Mouse (Mus musculus) right cerebral cortex, adult 2 months (tissue): ENCODE data around the gene Cdh1.
A peak's percentile ranks its signal among the peaks of the same experiment; 100 is the strongest.

ENCODE experiments used
- DNase-seq, 2 experiments: peaks; one replicate each; pipeline ENCODE4 v3.0.0; 2021 to 2022; ENCODE audit warnings: low spot score in 2 of 2

The Cdh1 gene

GRCm38 (mm10) chr8:106623016-106623415, 19.9 kb downstream of the Cdh1 start:
- DNase-seq = no peak

GRCm38 (mm10) chr8:106623451-106623850, 20.3 kb downstream of the Cdh1 start:
- no peak for DNase-seq

GRCm38 (mm10) chr8:106623954-106624353, 20.8 kb downstream of the Cdh1 start:
- DNase-seq = no peak

- no peak for DNase-seq
Observed at GRCm38 (mm10) chr8:106624743-106625142, 21.6 kb downstream of the Cdh1 start.

- no peak for DNase-seq
Observed at GRCm38 (mm10) chr8:106626096-106626865, 23.1 kb downstream of the Cdh1 start.

- no peak for DNase-seq
Observed at GRCm38 (mm10) chr8:106628291-106628964, 25.3 kb downstream of the Cdh1 start.

- no peak for DNase-seq
Observed at GRCm38 (mm10) chr8:106629456-106629855, 26.3 kb downstream of the Cdh1 start.

- no peak for DNase-seq
Observed at GRCm38 (mm10) chr8:106631904-106632303, 28.8 kb downstream of the Cdh1 start.

GRCm38 (mm10) chr8:106632650-106633049, 29.5 kb downstream of the Cdh1 start:
- DNase-seq = no peak

- DNase-seq = no peak
Observed at GRCm38 (mm10) chr8:106633361-106634158, 30.4 kb downstream of the Cdh1 start.

GRCm38 (mm10) chr8:106635284-106635683, 32.1 kb downstream of the Cdh1 start:
- no peak for DNase-seq

- DNase-seq = no peak
Observed at GRCm38 (mm10) chr8:106637446-106637845, 34.3 kb downstream of the Cdh1 start.

GRCm38 (mm10) chr8:106638768-106639295, 35.7 kb downstream of the Cdh1 start:
- no peak for DNase-seq

GRCm38 (mm10) chr8:106640212-106640611, 37.1 kb downstream of the Cdh1 start:
- no peak for DNase-seq

GRCm38 (mm10) chr8:106640921-106641320, 37.8 kb downstream of the Cdh1 start:
- DNase-seq = no peak

GRCm38 (mm10) chr8:106642172-106642571, 39.0 kb downstream of the Cdh1 start:
- no peak for DNase-seq

- no peak for DNase-seq
Observed at GRCm38 (mm10) chr8:106643100-106643499, 39.9 kb downstream of the Cdh1 start.

GRCm38 (mm10) chr8:106644957-106645356, 41.8 kb downstream of the Cdh1 start:
- no peak for DNase-seq

- no peak for DNase-seq
Observed at GRCm38 (mm10) chr8:106646153-106646552, 43.0 kb downstream of the Cdh1 start.

GRCm38 (mm10) chr8:106646731-106647130, 43.6 kb downstream of the Cdh1 start:
- DNase-seq = no peak

GRCm38 (mm10) chr8:106647387-106647786, 44.2 kb downstream of the Cdh1 start:
- DNase-seq = peak; percentile 87 to 88

- no peak for DNase-seq
Observed at GRCm38 (mm10) chr8:106648421-106648820, 45.3 kb downstream of the Cdh1 start.
